In genomic region chr1:109993906-109994305, GRCm38 (mm10) we compare ENCODE assay signal across 20 mouse cellular contexts. TPM values are rescaled to one million over a fixed set of nuclear protein-coding genes. Genes with fewer than 3 reads are reported as not detected.
DNase-seq lines count a peak whose midpoint lies in the region; ATAC-seq and TF ChIP-seq lines count a peak whose summit lies in the region.
"Had no signal": no experiment of that assay in that cellular context is flagged by ENCODE, and none has a peak within 500 bp of the region (broad histone marks: within the 10 kb centered on the region; RNA-seq: fewer than 3 reads in every experiment).

No protein-coding gene starts in this region.

- TF ChIP-seq CTCF in liver, postnatal 0 days (IDR thresholded peaks at IDR 0.05; ENCODE audit: low read depth), result no peak

- H3K9me3 ChIP-seq in liver, postnatal 0 days (ENCODE audit: low read length), result no peaks in the 10 kb centered on the region
- H3K9me3 ChIP-seq: hindbrain, embryonic 10.5 days; midbrain, embryonic 13.5 days had no signal

- intact Hi-C loops in left cerebral cortex, postnatal 4 days (cut with DNase I), result no loop called here
- intact Hi-C loops in left cerebral cortex, postnatal 25 days (cut with DNase I), result no loop called here

- H3K4me2 ChIP-seq in liver, postnatal 0 days (ENCODE audit: low read depth, low read length), result no peak overlapping the region
- H3K4me2 ChIP-seq: midbrain, embryonic 13.5 days had no signal

- H3K4me3 ChIP-seq in liver, postnatal 0 days (ENCODE audit: low read depth, low read length), result no peak overlapping the region
- H3K4me3 ChIP-seq: hindbrain, embryonic 10.5 days; midbrain, embryonic 13.5 days; myocyte had no signal

- no peak for TF ChIP-seq EP300 in liver, postnatal 0 days (IDR thresholded peaks at IDR 0.05; ENCODE audit: low read depth)

- H3K27me3 ChIP-seq in liver, postnatal 0 days (ENCODE audit: insufficient read depth, low read length), result no peaks in the 10 kb centered on the region
- H3K27me3 ChIP-seq: midbrain, embryonic 13.5 days had no signal

- no peak for ATAC-seq in liver, postnatal 0 days
- ATAC-seq: forebrain, embryonic 16.5 days; midbrain, embryonic 13.5 days had no signal

- H3K27ac ChIP-seq in liver, postnatal 0 days (ENCODE audit: low read depth), result no peak overlapping the region
- H3K27ac ChIP-seq: hindbrain, embryonic 10.5 days; kidney, postnatal 0 days; liver, embryonic 14.5 days; midbrain, embryonic 13.5 days had no signal

- WGBS in liver, postnatal 0 days (ENCODE audit: insufficient replicate concordance), result 71% methylated on average over 5 of the region's 5 CpGs

- H3K9ac ChIP-seq in liver, postnatal 0 days (replicated peaks), result no peak overlapping the region
- H3K9ac ChIP-seq: liver, embryonic 14.5 days; midbrain, embryonic 13.5 days had no signal

- peak; percentile 51 for DNase-seq in left cerebral cortex, postnatal 4 days
- no peak for DNase-seq in left cerebral cortex, postnatal 25 days (ENCODE audit: low spot score in 2 of 2)
- DNase-seq in brain, adult 2 months (ENCODE audit: low read depth, low spot score), result peak; percentile 88
- peak; percentile 66 to 77 for DNase-seq in cerebellum, adult 18-20 months
- peak; percentile 63 to 78 for DNase-seq in cerebellum, postnatal 25 days
- no peak for DNase-seq in thymus, postnatal 36 days
- no peak for DNase-seq in liver, postnatal 0 days
- DNase-seq: embryo, embryonic 11 days; kidney, adult 11 months; thymus, postnatal 25 days had no signal

- no peaks in the 10 kb centered on the region for H3K36me3 ChIP-seq in liver, postnatal 0 days (replicated peaks; ENCODE audit: insufficient read depth, low read length)
- H3K36me3 ChIP-seq: hindbrain, embryonic 10.5 days; midbrain, embryonic 13.5 days had no signal

- H3K4me1 ChIP-seq in liver, postnatal 0 days (ENCODE audit: insufficient read depth), result no peaks in the 10 kb centered on the region
- H3K4me1 ChIP-seq: hindbrain, embryonic 10.5 days; midbrain, embryonic 13.5 days had no signal

RNA-seq across cellular contexts. Expression of gene Cdh7, which starts 11.7 kb away (rescaled TPM):
- 10 to 100 TPM; 18.2 to 19.2 TPM for total RNA-seq in left cerebral cortex, postnatal 4 days (2021)
- total RNA-seq in left cerebral cortex, postnatal 25 days (2021), result 10 to 100 TPM; 20.1 to 24.4 TPM
- polyA plus RNA-seq in liver, postnatal 0 days (2015; fragmentation: Nextera tagmentation; extraction: Ambion mirVana), result not detected in 2 replicates
- total RNA-seq: megakaryocyte progenitor cell, adult 5-6 weeks had no signal
- polyA plus RNA-seq: C2C12; heart, postnatal 0 days; myocyte; small intestine, adult 2 months had no signal

Comparison
In these comparisons a context has a peak if more than half of its experiments do, and no peak if none do; other contexts are left out.
1. DNase-seq: peak in left cerebral cortex, postnatal 4 days (single experiment), brain, adult 2 months (single experiment), cerebellum, adult 18-20 months (2 of 2) and cerebellum, postnatal 25 days (2 of 2); none in left cerebral cortex, postnatal 25 days (0 of 2), thymus, postnatal 36 days (0 of 2) and liver, postnatal 0 days (single experiment).